Mouse (Mus musculus) midbrain, embryonic 12.5 days (tissue): ENCODE measurements around the gene Taco1. TPM values are rescaled to one million over a fixed set of nuclear protein-coding genes. Genes with fewer than 3 reads are reported as not detected.
"Not testable (repeated sequence)": the region's sequence is repeated elsewhere in the genome, so short reads cannot be mapped to it uniquely, and the experiment has no call there.

Source experiments
- ATAC-seq: fragments of 200-750 bp; cut with Nextera tagmentation; 2 replicates; pipeline ENCODE4 v1.8.0; 2017; ENCODE audit warnings: low read depth, moderate TSS enrichment, moderate library complexity; ENCODE audit not compliant: low FRiP score
- H3K27ac ChIP-seq: fragments of 300-500 bp; sonication (generic); replicated peaks from 2 replicates; pipeline ENCODE4 v1.5.1; 2016; ENCODE audit warnings: mild to moderate bottlenecking
- H3K27me3 ChIP-seq: fragments of 300-500 bp; sonication (generic); 2 replicates; pipeline ENCODE4 v1.6.1; 2016; ENCODE audit warnings: mild to moderate bottlenecking
- H3K36me3 ChIP-seq: fragments of 300-500 bp; sonication (generic); 2 replicates; pipeline ENCODE4 v1.6.1; 2016
- H3K4me1 ChIP-seq: fragments of 300-500 bp; sonication (generic); 2 replicates; pipeline ENCODE4 v1.6.1; 2016
- H3K4me2 ChIP-seq: fragments of 300-500 bp; sonication (generic); replicated peaks from 2 replicates; pipeline ENCODE4 v1.6.1; 2016; ENCODE audit warnings: mild to moderate bottlenecking, moderate library complexity
- H3K4me3 ChIP-seq: fragments of 300-500 bp; sonication (generic); 2 replicates; pipeline ENCODE4 v1.5.1; 2016; ENCODE audit warnings: mild to moderate bottlenecking
- H3K9ac ChIP-seq: fragments of 300-500 bp; sonication (generic); replicated peaks from 2 replicates; pipeline ENCODE4 v1.6.1; 2016; ENCODE audit warnings: mild to moderate bottlenecking, moderate library complexity
- H3K9me3 ChIP-seq: fragments of 300-500 bp; sonication (generic); 2 replicates; pipeline ENCODE4 v1.6.1; 2016; ENCODE audit warnings: mild to moderate bottlenecking
- WGBS: fragments of 180-500 bp; shearing (Covaris S2); methylation state at CpG from one replicate; pipeline ENCODE4 v1.1.7; 2016; 5-methylcytosine and 5-hydroxymethylcytosine counted together
- polyA plus RNA-seq: library from polyadenylated mRNA; unstranded; fragments of >200 nt; fragmentation: Nextera tagmentation; extraction: Ambion mirVana; gene quantifications from 2 replicates; pipeline ENCODE4 v1.2.1, GENCODE M21; 2016

The Taco1 gene
- polyA plus RNA-seq, 1 experiment from 2014 or later: 10.4 TPM

GRCm38 (mm10) chr11:106065073-106065922 lies 563 bp upstream of the Taco1 start:
- Histone ChIP-seq H3K9ac (peak overlapping the region; percentile 82; the same call in 1 of the 2 replicates), H3K9me3 (no peaks in the 10 kb centered on the region), H3K27me3 (no peaks in the 10 kb centered on the region), H3K4me1 (peaks cover 6% of the 10 kb centered on the region), H3K36me3 (no peaks in the 10 kb centered on the region), H3K4me3 (peak overlapping the region; percentile 87), H3K27ac (no peak overlapping the region), H3K4me2 (peak overlapping the region; percentile 74)
- WGBS: 44% methylated on average over 18 of the region's 18 CpGs
- ATAC-seq: no peak

DNA sequence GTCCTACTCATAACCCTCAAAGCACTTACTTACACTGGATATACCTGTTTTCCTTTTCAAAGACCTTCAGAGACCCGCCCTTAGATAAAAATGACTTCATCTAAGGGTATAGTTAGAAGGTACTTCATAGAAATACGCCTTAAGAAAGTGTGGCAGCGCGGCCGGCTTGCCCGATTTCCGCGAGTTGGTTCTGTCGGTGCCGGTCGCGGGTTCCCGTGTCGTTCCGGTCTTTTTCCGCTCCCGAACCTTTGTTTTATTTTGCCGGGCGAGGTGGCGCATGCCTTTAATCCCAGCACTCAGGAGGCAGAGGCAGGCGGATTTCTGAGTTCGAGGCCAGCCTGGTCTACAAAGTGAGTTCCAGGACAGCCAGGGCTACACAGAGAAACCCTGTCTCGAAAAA lies 755 bp downstream of the Taco1 start:
- H3K36me3 ChIP-seq, H3K27me3 ChIP-seq, H3K9me3 ChIP-seq, H3K4me1 ChIP-seq, ATAC-seq: not testable (repeated sequence)
- 16% methylated on average over 23 of the region's 23 CpGs for WGBS
- Histone ChIP-seq H3K9ac (peak overlapping the region; percentile 82), H3K27ac (0 out of 2 replicates have a peak overlapping the region, but pooled peaks have one; percentile 71), H3K4me3 (peak overlapping the region; percentile 87), H3K4me2 (peak overlapping the region; percentile 74)

- WGBS: 87% methylated on average over 3 of the region's 3 CpGs
- no peak for ATAC-seq
- H3K9ac ChIP-seq: no peak overlapping the region
- peaks cover 21% of the 10 kb centered on the region for H3K36me3 ChIP-seq
- no peaks in the 10 kb centered on the region for H3K27me3 ChIP-seq
- no peaks in the 10 kb centered on the region for H3K9me3 ChIP-seq
- H3K27ac ChIP-seq: no peak overlapping the region
- no peak overlapping the region for H3K4me3 ChIP-seq
- H3K4me1 ChIP-seq: no peaks in the 10 kb centered on the region
- no peak overlapping the region for H3K4me2 ChIP-seq
Observed at GRCm38 (mm10) chr11:106073774-106074173, 7.9 kb downstream of the Taco1 start.

- Histone ChIP-seq H3K4me2 (no peak overlapping the region), H3K9me3 (no peaks in the 10 kb centered on the region), H3K9ac (no peak overlapping the region), H3K27me3 (no peaks in the 10 kb centered on the region), H3K4me1 (no peaks in the 10 kb centered on the region), H3K36me3 (peaks cover 21% of the 10 kb centered on the region), H3K27ac (no peak overlapping the region), H3K4me3 (no peak overlapping the region)
- ATAC-seq: no peak
- WGBS: 11% methylated on average over 4 of the region's 4 CpGs
Observed at GRCm38 (mm10) chr11:106076321-106076720, 10.5 kb downstream of the Taco1 start.

DNA sequence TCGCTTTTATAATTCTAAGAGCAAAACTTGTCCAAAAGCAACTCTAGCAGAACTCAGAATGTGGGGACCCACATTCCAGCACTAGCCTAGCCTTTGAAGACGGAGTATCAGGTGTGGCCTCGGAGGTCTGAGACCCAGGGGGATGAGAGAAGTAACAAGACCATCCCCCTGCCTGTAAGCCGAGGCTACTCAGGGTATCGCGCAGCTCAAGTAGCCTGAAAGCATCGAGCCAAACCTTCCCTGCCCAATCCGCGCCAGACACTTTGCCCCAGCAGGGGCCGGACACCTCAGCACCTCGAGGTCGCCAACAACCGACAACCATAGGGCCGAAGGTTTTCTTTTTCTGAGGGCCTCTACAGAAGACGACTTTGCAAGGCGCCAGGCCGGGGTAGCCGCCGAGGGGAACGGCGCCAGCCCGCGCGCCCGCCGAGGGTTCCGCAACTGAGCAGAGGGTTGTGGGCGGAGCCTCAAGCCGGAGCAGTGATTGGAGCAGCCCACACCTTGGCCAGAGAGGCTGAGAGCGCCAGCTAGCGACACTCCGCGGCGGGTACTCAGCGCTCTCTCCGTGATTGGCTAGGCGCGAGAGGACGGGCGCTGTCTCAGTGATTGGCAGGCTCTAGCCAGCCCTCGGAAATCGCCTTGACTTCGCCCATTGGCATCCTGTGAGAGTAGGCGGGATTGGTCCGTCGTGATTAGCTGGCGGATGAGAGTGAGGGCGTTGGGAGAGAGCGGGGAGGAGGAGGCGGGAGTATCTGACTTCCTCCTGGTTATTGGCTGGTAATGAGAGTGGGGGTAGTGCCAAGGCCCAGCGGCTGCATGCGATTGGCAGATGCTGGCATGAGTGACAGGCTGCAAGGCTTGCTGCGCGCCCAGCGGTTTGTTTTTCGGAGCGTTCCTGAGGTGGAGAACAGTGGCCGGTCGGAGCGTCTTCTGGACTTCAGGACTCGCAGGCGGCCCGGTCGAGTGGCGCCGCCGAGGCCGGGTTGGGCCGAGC lies 18.1 kb downstream of the Taco1 start, which contains the start of gene Map3k3:
Gene Map3k3 (plus strand): TSS at position 906 of the 994 bp plus-strand sequence.
- H3K9me3 ChIP-seq: no peaks in the 10 kb centered on the region
- ATAC-seq: peak; percentile 99
- H3K27ac ChIP-seq: peak within 1 kb of the TSS; percentile 99
- H3K4me1 ChIP-seq: peaks cover 17% of the 10 kb centered on the region
- H3K36me3 ChIP-seq: no peaks in the 10 kb centered on the region
- H3K27me3 ChIP-seq: no peaks in the 10 kb centered on the region
- H3K9ac ChIP-seq: peak within 1 kb of the TSS; percentile 93
- WGBS: under 1% methylated on average over 69 of the region's 69 CpGs
- H3K4me2 ChIP-seq: peak within 1 kb of the TSS; percentile 59
- H3K4me3 ChIP-seq: peak within 1 kb of the TSS; percentile 98

DNA sequence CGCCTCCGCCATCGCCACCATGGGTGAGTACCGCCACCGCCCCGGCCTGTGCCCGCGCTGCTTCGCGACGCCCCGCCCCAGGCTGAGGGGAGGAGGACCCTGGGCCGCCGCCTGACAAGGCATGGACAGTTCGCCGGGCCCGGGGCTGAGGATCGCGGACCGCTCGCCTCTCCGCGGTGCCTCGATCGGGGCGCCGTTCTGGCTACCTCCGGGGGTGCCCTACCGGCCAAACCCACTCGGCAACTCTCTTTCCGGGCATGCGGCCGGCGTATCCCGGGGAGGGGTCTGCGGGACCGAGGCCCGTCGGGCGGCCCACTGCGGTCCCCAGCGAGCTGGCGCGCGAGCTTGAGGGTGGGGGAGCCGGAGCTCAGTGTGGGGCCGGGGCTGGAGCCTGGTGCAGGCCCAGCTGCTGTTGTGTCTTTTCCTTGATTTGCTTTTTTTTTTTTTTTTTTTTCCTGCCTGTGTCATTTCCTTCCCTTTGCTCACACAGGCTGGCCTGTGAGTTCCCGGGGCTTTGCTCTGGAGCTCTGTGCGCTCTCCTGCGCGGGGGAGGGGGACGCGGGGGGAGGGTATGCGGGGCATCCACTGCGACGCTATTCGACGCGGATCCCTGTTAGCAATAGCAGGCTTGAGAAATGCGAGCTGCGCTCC lies 19.2 kb downstream of the Taco1 start:
- Histone ChIP-seq H3K4me1 (peaks cover 17% of the 10 kb centered on the region), H3K4me3 (peak overlapping the region; percentile 98), H3K27me3 (no peaks in the 10 kb centered on the region), H3K9me3 (no peaks in the 10 kb centered on the region), H3K36me3 (no peaks in the 10 kb centered on the region), H3K4me2 (peak overlapping the region; percentile 59), H3K9ac (peak overlapping the region; percentile 93), H3K27ac (peak overlapping the region; percentile 99)
- ATAC-seq: peak; percentile 60
- WGBS: under 1% methylated on average over 59 of the region's 61 CpGs

DNA sequence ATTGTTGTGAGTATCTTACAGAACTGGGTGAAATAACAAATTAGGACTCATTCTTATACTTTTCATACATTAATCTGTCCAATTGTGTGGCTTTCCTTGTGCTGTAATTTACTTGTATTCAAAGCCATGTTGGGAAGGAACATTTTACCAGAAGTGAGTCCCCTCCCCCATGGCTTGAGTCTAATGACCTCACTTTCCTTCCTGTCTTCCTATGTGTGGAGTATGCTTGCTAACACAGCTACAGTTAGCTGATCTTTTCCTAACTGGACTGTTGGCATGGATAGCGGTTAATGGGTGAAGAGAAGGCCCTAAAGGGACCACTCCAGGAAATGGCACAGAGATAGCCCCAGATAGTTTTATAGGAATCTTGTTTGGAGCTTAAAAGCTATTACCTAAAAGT lies 32.4 kb downstream of the Taco1 start:
- no peak overlapping the region for H3K4me2 ChIP-seq
- H3K4me3 ChIP-seq: no peak overlapping the region
- no peak overlapping the region for H3K27ac ChIP-seq
- H3K4me1 ChIP-seq: no peaks in the 10 kb centered on the region
- H3K9me3 ChIP-seq: no peaks in the 10 kb centered on the region
- H3K9ac ChIP-seq: no peak overlapping the region
- WGBS: 93% methylated on average over 1 of the region's 1 CpGs
- H3K27me3 ChIP-seq: no peaks in the 10 kb centered on the region
- H3K36me3 ChIP-seq: peaks cover 19% of the 10 kb centered on the region; the same call in 1 of the 2 replicates
- no peak for ATAC-seq

DNA sequence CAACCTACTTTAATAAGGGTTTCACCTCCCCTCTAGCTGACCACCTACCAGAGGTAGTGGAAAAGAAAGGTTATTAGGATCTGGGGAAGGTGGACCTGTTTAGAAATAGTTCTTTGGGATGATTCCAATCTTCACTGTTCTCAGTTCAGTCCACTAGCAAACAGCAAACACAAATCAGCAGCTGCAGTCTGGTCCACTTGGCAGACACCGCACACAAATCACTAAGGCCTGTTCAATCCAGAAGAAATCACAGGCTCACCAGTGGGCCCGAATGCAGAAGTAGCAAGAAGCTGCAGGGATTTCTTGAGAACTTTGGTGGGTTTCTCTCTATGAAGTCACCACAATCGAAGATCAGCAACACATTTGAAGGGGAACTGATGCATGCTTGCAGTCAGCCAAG lies 37.0 kb downstream of the Taco1 start:
- no peaks in the 10 kb centered on the region for H3K4me1 ChIP-seq
- H3K4me2 ChIP-seq: no peak overlapping the region
- H3K4me3 ChIP-seq: no peak overlapping the region
- ATAC-seq: no peak
- WGBS: 91% methylated on average over 3 of the region's 3 CpGs
- H3K27ac ChIP-seq: no peak overlapping the region
- H3K9ac ChIP-seq: no peak overlapping the region
- no peaks in the 10 kb centered on the region for H3K9me3 ChIP-seq
- peaks cover 24% of the 10 kb centered on the region; the same call in 1 of the 2 replicates for H3K36me3 ChIP-seq
- no peaks in the 10 kb centered on the region for H3K27me3 ChIP-seq

DNA sequence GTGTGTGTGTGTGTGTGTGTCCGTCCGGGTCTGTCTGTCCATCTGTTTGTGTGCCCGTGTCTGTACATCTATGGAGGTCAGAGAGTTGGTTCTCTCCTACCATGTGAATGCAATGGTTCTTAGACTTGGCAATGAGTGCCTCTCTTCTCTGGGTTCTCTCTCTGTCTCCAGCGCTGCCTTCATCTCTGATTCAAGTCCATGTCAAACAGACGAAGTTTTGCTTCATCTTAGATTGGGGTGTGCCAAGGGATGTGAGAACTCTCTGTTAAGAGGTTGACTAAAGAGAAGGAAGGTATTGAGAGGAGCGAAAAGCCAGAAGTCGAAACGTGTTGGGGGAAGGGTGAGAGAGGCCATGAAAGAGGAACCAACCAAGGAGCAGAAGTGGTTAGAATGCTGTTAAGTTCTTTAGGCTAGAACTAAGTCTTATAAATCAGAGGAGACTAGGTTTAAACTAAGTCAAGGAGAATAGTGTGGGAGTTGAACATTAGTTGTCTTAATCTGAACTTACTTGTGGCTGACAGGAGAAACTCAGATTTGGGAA lies 40.3 kb downstream of the Taco1 start:
- 80% methylated on average over 8 of the region's 8 CpGs for WGBS
- H3K4me3 ChIP-seq: no peak overlapping the region
- no peak overlapping the region for H3K27ac ChIP-seq
- ATAC-seq: no peak
- no peak overlapping the region for H3K4me2 ChIP-seq
- H3K9ac ChIP-seq: no peak overlapping the region
- H3K27me3 ChIP-seq: no peaks in the 10 kb centered on the region
- peaks cover 15% of the 10 kb centered on the region; the same call in 1 of the 2 replicates for H3K36me3 ChIP-seq
- no peaks in the 10 kb centered on the region for H3K4me1 ChIP-seq
- no peaks in the 10 kb centered on the region for H3K9me3 ChIP-seq

DNA sequence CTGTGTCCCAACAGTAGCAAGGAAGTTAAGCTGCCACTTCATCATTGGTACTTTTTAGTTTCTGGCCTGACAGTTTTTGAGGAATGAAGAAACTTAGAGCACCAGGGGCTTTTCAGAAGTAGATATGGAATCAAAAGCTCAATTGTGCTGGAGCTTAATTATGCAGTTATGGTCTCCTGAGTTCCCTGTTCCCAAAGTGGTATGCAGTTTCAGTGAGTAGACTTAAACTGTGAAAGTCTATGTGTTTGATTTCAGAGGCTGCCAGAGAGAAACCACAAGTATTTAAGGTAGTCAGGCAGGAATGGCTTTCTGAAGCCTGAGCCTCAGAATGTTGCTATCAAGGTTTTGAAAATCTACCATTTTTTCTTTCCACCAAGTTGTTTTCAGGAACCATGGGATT lies 45.8 kb downstream of the Taco1 start:
- H3K9ac ChIP-seq: no peak overlapping the region
- H3K4me3 ChIP-seq: no peak overlapping the region
- H3K36me3 ChIP-seq: peaks cover 22% of the 10 kb centered on the region
- no peak overlapping the region for H3K4me2 ChIP-seq
- H3K9me3 ChIP-seq: no peaks in the 10 kb centered on the region
- no peak overlapping the region for H3K27ac ChIP-seq
- ATAC-seq: no peak
- H3K4me1 ChIP-seq: no peaks in the 10 kb centered on the region
- H3K27me3 ChIP-seq: no peaks in the 10 kb centered on the region

DNA sequence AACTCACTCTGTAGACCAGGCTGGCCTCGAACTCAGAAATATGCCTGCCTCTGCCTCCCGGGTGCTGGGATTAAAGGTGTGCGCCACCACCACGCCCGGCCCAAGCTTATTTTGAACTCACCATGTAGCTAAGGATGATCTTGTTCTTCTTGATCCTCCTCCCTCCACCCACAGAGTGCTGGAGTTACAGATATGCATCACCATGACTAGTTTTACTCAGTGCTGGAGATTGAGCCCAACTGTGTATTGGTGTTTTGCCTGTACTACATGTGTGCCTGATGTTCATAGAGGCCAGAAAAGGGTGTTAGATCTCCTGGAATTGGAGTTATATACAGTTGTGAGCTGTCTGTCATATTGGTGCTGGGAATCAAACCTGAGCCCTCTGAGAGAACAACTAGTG lies 56.4 kb downstream of the Taco1 start:
- WGBS: 93% methylated on average over 5 of the region's 5 CpGs
- Histone ChIP-seq H3K27me3 (no peaks in the 10 kb centered on the region), H3K27ac (no peak overlapping the region), H3K9me3 (no peaks in the 10 kb centered on the region), H3K4me2 (no peak overlapping the region), H3K9ac (no peak overlapping the region), H3K36me3 (peaks cover 57% of the 10 kb centered on the region), H3K4me3 (no peak overlapping the region), H3K4me1 (no peaks in the 10 kb centered on the region)
- ATAC-seq: no peak
